Mouse (Mus musculus): Measurements from ENCODE around the gene Rerg.

The Rerg gene

GRCm38 (mm10) chr6:137135506-137136391 lies 34.5 kb downstream of the Rerg start:
- peak; percentile 17; the same call in 1 of the 2 replicates for ATAC-seq (ENCODE audit: insufficient number of reproducible peaks, low FRiP score, low TSS enrichment)

GRCm38 (mm10) chr6:137131794-137132193 lies 38.5 kb downstream of the Rerg start:
- no peak for ATAC-seq (ENCODE audit: insufficient number of reproducible peaks, low FRiP score, low TSS enrichment)

GRCm38 (mm10) chr6:137131349-137131748 lies 38.9 kb downstream of the Rerg start:
- ATAC-seq (ENCODE audit: insufficient number of reproducible peaks, low FRiP score, low TSS enrichment) = no peak

DNA sequence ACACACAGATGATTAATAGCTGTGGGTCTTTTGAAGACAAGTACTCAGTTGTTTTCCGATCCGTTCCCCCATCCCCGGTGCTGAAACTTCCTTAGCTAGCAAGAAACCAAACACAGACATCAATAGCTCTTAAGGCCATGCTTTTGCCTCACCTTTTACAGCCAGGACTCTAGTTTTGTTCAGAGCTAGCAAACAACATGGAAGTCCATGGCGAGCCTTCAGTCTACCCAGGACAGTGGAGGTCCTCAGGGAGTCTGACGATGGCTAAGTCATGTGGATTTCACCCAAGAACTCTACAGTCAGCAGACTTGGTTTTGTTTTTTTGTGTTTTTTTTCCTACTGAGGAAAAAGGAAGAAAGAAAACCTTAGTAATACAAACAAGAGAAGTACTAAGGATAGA lies 43.4 kb downstream of the Rerg start:
- ATAC-seq (ENCODE audit: insufficient number of reproducible peaks, low FRiP score, low TSS enrichment) = no peak

DNA sequence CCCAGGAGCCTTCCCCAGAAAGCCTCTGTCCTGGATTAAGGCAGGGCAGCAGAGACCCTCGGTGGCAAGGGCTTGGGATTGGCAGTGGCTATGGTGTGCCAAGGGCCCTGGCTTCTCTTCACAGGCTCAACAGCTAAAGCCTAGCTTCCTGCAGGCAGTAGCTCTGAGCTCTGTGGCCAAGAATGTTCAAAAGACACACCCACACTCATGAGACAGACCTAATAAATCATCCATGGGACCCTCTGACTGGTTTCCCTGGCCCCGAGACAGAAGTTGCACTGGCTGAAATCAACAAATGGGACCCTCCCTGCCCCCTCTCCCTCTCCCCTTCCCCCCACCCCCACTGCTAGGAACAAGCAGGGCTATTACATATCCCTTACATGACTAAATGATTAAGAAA lies 44.1 kb downstream of the Rerg start:
- no peak for ATAC-seq (ENCODE audit: insufficient number of reproducible peaks, low FRiP score, low TSS enrichment)

DNA sequence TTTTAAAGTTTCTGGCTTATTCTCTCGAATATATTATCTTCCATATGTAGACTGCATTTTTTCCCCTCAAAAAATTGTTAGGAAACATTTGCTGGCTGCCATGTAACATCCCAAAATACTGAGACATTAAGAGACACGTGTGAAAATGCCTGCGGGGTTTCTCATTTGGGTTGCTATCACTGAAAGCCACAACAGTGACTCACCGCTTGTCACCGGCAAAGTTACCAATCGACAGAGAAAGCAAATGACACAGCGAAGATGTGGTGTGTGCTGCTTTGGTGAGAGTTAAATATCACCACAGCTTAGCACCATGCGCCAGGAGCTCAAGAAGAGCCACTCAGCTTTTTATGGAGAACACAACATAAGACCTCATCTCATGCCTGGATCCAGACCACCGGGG lies 44.9 kb downstream of the Rerg start:
- ATAC-seq (ENCODE audit: insufficient number of reproducible peaks, low FRiP score, low TSS enrichment) = no peak

- ATAC-seq (ENCODE audit: insufficient number of reproducible peaks, low FRiP score, low TSS enrichment) = no peak
Measured at GRCm38 (mm10) chr6:137125006-137125405, 45.3 kb downstream of the Rerg start.

DNA sequence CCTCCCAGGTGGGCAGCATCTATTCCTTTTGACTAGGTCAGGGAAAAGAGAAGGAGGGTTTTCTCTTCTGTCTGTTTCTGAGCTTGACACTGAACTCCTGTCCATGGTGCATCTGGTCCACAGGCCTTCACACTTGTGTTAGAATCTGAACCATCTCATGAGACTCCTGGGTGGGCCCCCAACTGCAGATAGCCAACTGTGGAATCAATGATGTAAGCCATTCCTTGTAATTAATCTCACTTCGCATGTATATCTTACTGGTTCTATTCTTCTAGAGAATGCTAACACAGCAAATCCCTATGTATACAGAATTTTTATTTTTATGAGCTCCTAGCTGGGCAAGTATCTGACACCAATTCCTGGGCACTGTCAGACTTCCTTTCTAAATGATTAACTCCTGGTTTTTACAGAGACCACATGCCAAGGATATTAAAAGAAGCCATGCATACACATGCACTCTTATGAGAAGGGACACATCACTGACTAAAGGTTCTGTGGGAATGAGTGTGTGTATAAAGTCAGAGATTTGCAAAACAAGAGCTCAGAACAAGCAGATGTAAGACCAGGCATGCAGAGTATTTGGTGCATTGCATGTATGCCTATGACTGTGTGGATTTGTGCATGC lies 53.3 kb downstream of the Rerg start:
- no peak for ATAC-seq (ENCODE audit: insufficient number of reproducible peaks, low FRiP score, low TSS enrichment)

DNA sequence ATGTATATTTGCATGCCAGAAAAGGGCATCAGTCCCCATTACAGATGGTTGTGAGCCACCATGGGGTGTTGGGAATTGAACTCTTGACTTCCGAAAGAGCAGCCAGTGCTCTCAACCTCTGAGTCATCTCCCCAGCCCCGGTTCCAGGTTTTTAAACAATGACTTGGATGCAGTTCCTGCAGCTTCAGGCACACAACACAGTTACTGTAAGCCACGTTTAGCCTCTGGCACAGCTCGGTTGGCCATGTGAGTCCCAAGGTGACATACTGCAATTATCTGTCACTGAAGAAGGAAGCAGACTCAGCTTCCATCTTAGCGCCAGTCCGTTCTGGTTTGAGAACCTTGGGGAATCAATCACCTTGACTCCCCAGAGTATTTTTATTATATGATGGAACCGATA lies 55.4 kb downstream of the Rerg start:
- ATAC-seq (ENCODE audit: insufficient number of reproducible peaks, low FRiP score, low TSS enrichment) = no peak

DNA sequence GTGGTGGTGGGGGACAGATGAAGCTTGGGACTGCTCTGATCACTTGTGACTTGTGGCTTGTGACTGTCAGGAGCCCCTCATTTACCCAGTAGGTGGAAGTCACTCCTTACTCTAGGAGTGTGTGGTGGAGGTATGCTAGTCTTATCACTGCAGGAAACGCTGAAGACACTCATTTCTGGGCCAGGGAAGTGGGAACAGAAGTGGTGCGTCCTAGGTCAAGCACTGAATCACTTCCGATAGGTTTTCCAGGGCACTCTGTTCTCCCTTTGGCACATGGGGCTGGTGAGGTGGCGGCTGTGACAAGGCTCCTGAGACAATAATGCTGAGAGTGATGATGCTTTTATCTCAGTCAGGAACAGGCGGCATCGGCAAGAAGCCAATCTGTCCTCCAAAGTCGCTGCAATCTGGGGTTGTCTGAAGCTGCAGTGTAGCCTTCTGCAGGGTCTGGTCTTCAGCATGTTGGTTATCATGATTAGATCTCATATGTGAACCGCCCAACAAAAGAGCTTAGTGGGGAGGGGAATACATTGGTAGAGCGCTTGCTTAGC lies 59.0 kb downstream of the Rerg start:
- ATAC-seq (ENCODE audit: insufficient number of reproducible peaks, low FRiP score, low TSS enrichment) = no peak

- no peak for ATAC-seq (ENCODE audit: insufficient number of reproducible peaks, low FRiP score, low TSS enrichment)
Measured at GRCm38 (mm10) chr6:137110778-137111174, 59.5 kb downstream of the Rerg start.

GRCm38 (mm10) chr6:137109811-137110777 lies 60.2 kb downstream of the Rerg start:
- no peak for ATAC-seq (ENCODE audit: insufficient number of reproducible peaks, low FRiP score, low TSS enrichment)

DNA sequence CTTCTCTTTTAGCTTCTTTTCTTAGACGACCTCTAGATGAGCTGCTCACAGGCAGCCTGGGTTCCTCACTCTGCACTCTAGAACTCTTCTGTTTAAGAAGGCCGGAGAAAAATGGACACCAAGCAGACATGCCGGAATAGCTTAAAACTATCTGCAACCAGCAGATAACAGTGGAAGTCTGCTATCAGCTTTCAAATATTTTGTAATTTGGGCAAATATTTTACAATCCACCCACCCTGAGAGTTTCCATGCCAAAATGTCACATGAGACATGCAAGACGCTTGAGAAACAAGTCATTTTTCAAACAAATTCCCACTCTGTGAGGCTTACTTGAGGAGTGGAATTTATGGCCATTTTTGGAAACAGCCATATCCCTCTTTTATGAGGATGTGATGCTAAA lies 65.0 kb downstream of the Rerg start:
- no peak for ATAC-seq (ENCODE audit: insufficient number of reproducible peaks, low FRiP score, low TSS enrichment)

- no peak for ATAC-seq (ENCODE audit: insufficient number of reproducible peaks, low FRiP score, low TSS enrichment)
Measured at GRCm38 (mm10) chr6:137102662-137103179, 67.6 kb downstream of the Rerg start.

- peak; percentile 39; the same call in 1 of the 2 replicates for ATAC-seq (ENCODE audit: insufficient number of reproducible peaks, low FRiP score, low TSS enrichment)
Measured at GRCm38 (mm10) chr6:137101886-137102661, 68.2 kb downstream of the Rerg start.

GRCm38 (mm10) chr6:137100259-137100658 lies 70.0 kb downstream of the Rerg start:
- ATAC-seq (ENCODE audit: insufficient number of reproducible peaks, low FRiP score, low TSS enrichment) = no peak

DNA sequence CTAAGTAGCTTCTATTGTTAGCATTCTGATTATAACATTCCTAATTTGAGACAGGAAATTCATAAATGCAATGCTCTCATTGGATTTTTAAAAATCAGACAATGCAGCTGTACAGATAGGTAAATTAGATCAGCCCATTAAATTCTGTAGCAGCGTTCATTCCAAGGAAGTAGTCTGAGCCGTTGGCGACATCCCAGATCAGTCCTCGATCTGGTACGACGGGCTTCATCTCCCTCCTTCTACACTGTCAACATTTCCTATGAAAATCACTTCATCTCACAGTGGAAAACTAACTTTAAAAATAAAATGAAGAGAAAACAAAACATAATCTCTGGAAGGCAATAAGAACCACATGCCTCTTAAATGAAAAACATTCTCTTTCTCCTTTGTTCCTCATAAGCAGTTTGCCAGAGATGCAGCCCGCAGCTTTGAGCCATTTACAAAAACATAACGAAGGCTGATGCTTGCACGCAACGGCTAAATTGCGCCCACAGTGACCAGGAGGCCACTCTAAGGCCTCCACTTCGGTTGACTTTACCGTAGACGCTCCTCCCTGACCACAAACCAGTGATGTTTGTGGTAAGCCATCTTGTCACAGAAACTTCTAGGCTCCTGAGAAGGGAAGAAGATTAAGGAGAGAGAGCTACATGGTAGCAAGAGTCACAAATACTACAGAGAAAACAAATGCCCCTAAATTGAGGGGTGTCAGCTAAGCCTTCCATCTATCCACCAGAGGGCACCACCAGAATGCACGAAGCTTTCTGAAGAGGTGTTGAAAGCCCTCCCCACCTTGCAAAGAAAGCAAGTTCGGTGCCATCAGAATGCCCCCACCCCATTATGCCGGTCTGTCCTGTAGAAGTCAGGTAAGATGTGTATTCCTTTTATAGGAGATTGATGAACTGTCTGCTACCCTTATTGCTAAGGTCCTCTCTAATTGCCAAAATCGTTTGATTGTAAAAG lies 71.8 kb downstream of the Rerg start:
- ATAC-seq (ENCODE audit: insufficient number of reproducible peaks, low FRiP score, low TSS enrichment) = no peak

- no peak for ATAC-seq (ENCODE audit: insufficient number of reproducible peaks, low FRiP score, low TSS enrichment)
Measured at GRCm38 (mm10) chr6:137094475-137094874, 75.8 kb downstream of the Rerg start.
